Comparison of ENCODE assay signal across 8 mouse cellular contexts in the genomic region with DNA sequence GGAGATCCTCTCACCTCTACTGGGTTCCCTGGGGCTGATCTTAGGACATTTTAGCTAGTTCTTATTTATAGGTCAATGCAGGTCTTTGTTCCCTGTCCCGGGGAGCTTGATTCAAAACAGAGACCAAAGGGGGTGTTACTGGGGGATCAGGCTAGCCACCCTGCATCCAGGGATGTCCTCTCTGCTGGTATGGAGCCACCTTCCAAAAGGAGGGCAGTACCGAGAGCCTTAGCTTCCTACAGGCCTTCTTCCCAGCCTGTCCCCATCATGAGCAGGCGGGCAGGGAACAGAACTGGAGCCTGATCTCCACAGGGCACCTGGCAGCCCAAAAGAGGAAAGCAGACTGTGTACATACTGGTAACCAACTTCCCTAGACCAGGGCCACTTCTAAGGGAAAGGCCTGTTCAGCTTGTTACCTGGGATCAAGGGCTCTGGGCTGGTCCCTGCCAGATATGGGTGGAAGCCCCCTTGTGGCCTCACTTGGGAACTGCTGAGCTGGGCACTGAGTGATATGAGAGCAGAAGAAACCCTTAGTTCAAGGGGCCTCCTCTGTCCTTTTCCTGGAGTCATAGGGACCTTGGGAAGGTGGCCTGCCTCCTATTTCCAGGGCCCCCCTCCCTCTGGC. TPM values are rescaled to one million over a fixed set of nuclear protein-coding genes. Genes with fewer than 3 reads are reported as not detected.
DNase-seq lines count a peak whose midpoint lies in the region; ATAC-seq and TF ChIP-seq lines count a peak whose summit lies in the region.

No protein-coding gene starts in this region.

- DNase-seq in forebrain, embryonic 10.5 days (ENCODE audit: extremely low spot score, low spot score): peak; percentile 67
- DNase-seq in B cell, adult 2 months: peak; percentile 79
- DNase-seq in brain, adult 2 months (ENCODE audit: low read depth, low spot score): peak; percentile 65
- DNase-seq in forebrain, embryonic 14.5 days (ENCODE audit: low spot score): peak; percentile 66
- DNase-seq in kidney, postnatal 10 days: peak; percentile 85
- DNase-seq in lung, postnatal 14 days: peak; percentile 78
- peak; percentile 22 to 62 for DNase-seq in spleen, adult 2 months (ENCODE audit: low read depth in 1 of 2, low spot score in 2 of 2)

- no peak for ATAC-seq in forebrain, embryonic 15.5 days (replicated peaks)
- peak; percentile 54; the same call in 1 of the 2 replicates for ATAC-seq in forebrain, embryonic 14.5 days

- WGBS in forebrain, embryonic 10.5 days: 78% methylated on average over 3 of the region's 3 CpGs
- WGBS in forebrain, embryonic 15.5 days: 85% methylated on average over 3 of the region's 3 CpGs
- WGBS in forebrain, embryonic 14.5 days: 89% methylated on average over 3 of the region's 3 CpGs
- WGBS in spleen, adult 2 months: 96% methylated on average over 3 of the region's 3 CpGs

- no peak overlapping the region for H3K4me2 ChIP-seq in forebrain, embryonic 15.5 days (replicated peaks)
- H3K4me2 ChIP-seq in forebrain, embryonic 14.5 days (ENCODE audit: low read length): no peak overlapping the region

- H3K27me3 ChIP-seq in forebrain, embryonic 10.5 days (ENCODE audit: poor library complexity, severe bottlenecking): no peaks in the 10 kb centered on the region
- H3K27me3 ChIP-seq in forebrain, embryonic 15.5 days: no peaks in the 10 kb centered on the region
- no peaks in the 10 kb centered on the region for H3K27me3 ChIP-seq in forebrain, embryonic 14.5 days (replicated peaks; ENCODE audit: control insufficient read depth, insufficient read depth, low read length)
- H3K27me3 ChIP-seq in spleen, adult 2 months (ENCODE audit: control insufficient read depth, insufficient read depth, low read length): no peaks in the 10 kb centered on the region

- H3K27ac ChIP-seq in forebrain, embryonic 10.5 days: no peak overlapping the region
- no peak overlapping the region for H3K27ac ChIP-seq in forebrain, embryonic 15.5 days (replicated peaks)
- H3K27ac ChIP-seq in forebrain, embryonic 14.5 days (ENCODE audit: low read depth, low read length): no peak overlapping the region
- no peak overlapping the region for H3K27ac ChIP-seq in spleen, adult 2 months (ENCODE audit: insufficient read depth, low read length)

- no peak for TF ChIP-seq POLR2A in spleen, adult 2 months (IDR thresholded peaks at IDR 0.05; ENCODE audit: low read depth, low read length)

- no peak overlapping the region for H3K9ac ChIP-seq in forebrain, embryonic 15.5 days (replicated peaks)
- no peak overlapping the region for H3K9ac ChIP-seq in forebrain, embryonic 14.5 days (ENCODE audit: low read length)

- H3K9me3 ChIP-seq in forebrain, embryonic 10.5 days: no peaks in the 10 kb centered on the region
- H3K9me3 ChIP-seq in forebrain, embryonic 15.5 days: no peaks in the 10 kb centered on the region
- no peaks in the 10 kb centered on the region for H3K9me3 ChIP-seq in forebrain, embryonic 14.5 days (replicated peaks; ENCODE audit: control insufficient read depth, low read length)

- TF ChIP-seq CTCF in spleen, adult 2 months (IDR thresholded peaks at IDR 0.05; ENCODE audit: extremely low read depth, insufficient read depth, insufficient read length, insufficient replicate concordance): peak; percentile 53; the same call in 1 of the 2 replicates

- H3K4me3 ChIP-seq in forebrain, embryonic 10.5 days: no peak overlapping the region
- no peak overlapping the region for H3K4me3 ChIP-seq in forebrain, embryonic 15.5 days
- H3K4me3 ChIP-seq in forebrain, embryonic 14.5 days (ENCODE audit: low read depth, low read length): no peak overlapping the region
- no peak overlapping the region for H3K4me3 ChIP-seq in spleen, adult 2 months (ENCODE audit: extremely low read depth, insufficient read depth, insufficient read length)

- peaks cover 21% of the 10 kb centered on the region for H3K36me3 ChIP-seq in forebrain, embryonic 10.5 days (replicated peaks)
- no peaks in the 10 kb centered on the region for H3K36me3 ChIP-seq in forebrain, embryonic 15.5 days
- H3K36me3 ChIP-seq in forebrain, embryonic 14.5 days (ENCODE audit: control insufficient read depth, insufficient read depth, low read length): 0 out of 2 replicates have a peak, but pooled peaks cover 8% of the 10 kb centered on the region
- no peaks in the 10 kb centered on the region for H3K36me3 ChIP-seq in spleen, adult 2 months (ENCODE audit: control insufficient read depth, insufficient read depth, low read length)

- H3K4me1 ChIP-seq in forebrain, embryonic 10.5 days: 0 out of 2 replicates have a peak, but pooled peaks cover 16% of the 10 kb centered on the region
- H3K4me1 ChIP-seq in forebrain, embryonic 15.5 days: no peaks in the 10 kb centered on the region
- no peaks in the 10 kb centered on the region for H3K4me1 ChIP-seq in forebrain, embryonic 14.5 days (ENCODE audit: control insufficient read depth, insufficient read depth, low read length)
- H3K4me1 ChIP-seq in spleen, adult 2 months (ENCODE audit: control insufficient read depth, insufficient read depth, insufficient read length): no peaks in the 10 kb centered on the region

RNA-seq across cellular contexts. Expression of a gene that starts 2.3 kb away (rescaled TPM):
- 0.22 TPM in 1 of 2 replicates, not detected in the other for polyA plus RNA-seq in forebrain, embryonic 10.5 days (2016; fragmentation: Nextera tagmentation; extraction: Ambion mirVana)
- polyA plus RNA-seq in forebrain, embryonic 15.5 days (2015; fragmentation: Nextera tagmentation; extraction: Ambion mirVana): 0.68 and 1.1 TPM in 2 replicates
- 0.25 TPM in 1 of 2 replicates, not detected in the other for polyA plus RNA-seq in forebrain, embryonic 14.5 days (2014; fragmentation: Nextera tagmentation; extraction: Ambion mirVana)
- polyA plus RNA-seq in spleen, adult 2 months (2012; rRNA removed): 0.26 and 1.3 TPM in 2 replicates

RNA-seq across cellular contexts. Expression of a gene that starts 13.3 kb away (rescaled TPM):
- polyA plus RNA-seq in forebrain, embryonic 10.5 days (2016; fragmentation: Nextera tagmentation; extraction: Ambion mirVana): 265 and 272 TPM in 2 replicates
- 178 and 180 TPM in 2 replicates for polyA plus RNA-seq in forebrain, embryonic 15.5 days (2015; fragmentation: Nextera tagmentation; extraction: Ambion mirVana)
- polyA plus RNA-seq in forebrain, embryonic 14.5 days (2014; fragmentation: Nextera tagmentation; extraction: Ambion mirVana): 168 and 179 TPM in 2 replicates
- 55.7 and 80.0 TPM in 2 replicates for polyA plus RNA-seq in spleen, adult 2 months (2012; rRNA removed)

RNA-seq across cellular contexts. Expression of a gene that starts 22.2 kb away (rescaled TPM):
- 495 and 519 TPM in 2 replicates for polyA plus RNA-seq in forebrain, embryonic 10.5 days (2016; fragmentation: Nextera tagmentation; extraction: Ambion mirVana)
- polyA plus RNA-seq in forebrain, embryonic 15.5 days (2015; fragmentation: Nextera tagmentation; extraction: Ambion mirVana): 272 and 274 TPM in 2 replicates
- polyA plus RNA-seq in forebrain, embryonic 14.5 days (2014; fragmentation: Nextera tagmentation; extraction: Ambion mirVana): 127 and 131 TPM in 2 replicates
- 49.8 and 57.0 TPM in 2 replicates for polyA plus RNA-seq in spleen, adult 2 months (2012; rRNA removed)

RNA-seq across cellular contexts. Expression of a gene that starts 38.5 kb away (rescaled TPM):
- polyA plus RNA-seq in forebrain, embryonic 10.5 days (2016; fragmentation: Nextera tagmentation; extraction: Ambion mirVana): not detected in 2 replicates
- not detected in 2 replicates for polyA plus RNA-seq in forebrain, embryonic 15.5 days (2015; fragmentation: Nextera tagmentation; extraction: Ambion mirVana)
- polyA plus RNA-seq in forebrain, embryonic 14.5 days (2014; fragmentation: Nextera tagmentation; extraction: Ambion mirVana): not detected in 2 replicates
- 0.07 TPM in 1 of 2 replicates, not detected in the other for polyA plus RNA-seq in spleen, adult 2 months (2012; rRNA removed)

RNA-seq across cellular contexts. Expression of a gene that starts 46.4 kb away (rescaled TPM):
- 96.0 and 97.2 TPM in 2 replicates for polyA plus RNA-seq in forebrain, embryonic 10.5 days (2016; fragmentation: Nextera tagmentation; extraction: Ambion mirVana)
- polyA plus RNA-seq in forebrain, embryonic 15.5 days (2015; fragmentation: Nextera tagmentation; extraction: Ambion mirVana): 93.1 and 97.5 TPM in 2 replicates
- 99.7 and 107 TPM in 2 replicates for polyA plus RNA-seq in forebrain, embryonic 14.5 days (2014; fragmentation: Nextera tagmentation; extraction: Ambion mirVana)
- 29.2 and 31.6 TPM in 2 replicates for polyA plus RNA-seq in spleen, adult 2 months (2012; rRNA removed)
